Mouse (Mus musculus) bone marrow macrophage, adult 2 months (primary cell): ENCODE measurements around the gene Aars2. TPM values are rescaled to one million over a fixed set of nuclear protein-coding genes. Genes with fewer than 3 reads are reported as not detected.

Experiments used
- H3K27ac ChIP-seq: 2 replicates; pipeline ENCODE4 v1.5.1; 2012; ENCODE audit warnings: low read depth, low read length; ENCODE audit not compliant: insufficient read depth
- H3K4me1 ChIP-seq: 2 replicates; pipeline ENCODE4 v1.6.1; 2012; ENCODE audit warnings: low read length; ENCODE audit not compliant: control insufficient read depth, insufficient read depth
- H3K4me3 ChIP-seq: 2 replicates; pipeline ENCODE4 v1.5.1; 2012; ENCODE audit warnings: mild to moderate bottlenecking, low read length, moderate library complexity; ENCODE audit not compliant: insufficient read depth
- CTCF ChIP-seq: IDR thresholded peaks from 2 replicates; pipeline ENCODE4 v1.5.1; 2012; ENCODE audit warnings: low read depth, mild to moderate bottlenecking, low read length, moderate library complexity
- POLR2A ChIP-seq: IDR thresholded peaks from 2 replicates; pipeline ENCODE4 v1.6.1; 2012; ENCODE audit warnings: mild to moderate bottlenecking, low read depth, low read length, borderline replicate concordance
- polyA plus RNA-seq: library from polyadenylated mRNA; stranded (reverse); fragments of >200 nt; gene quantifications from 2 replicates; pipeline ENCODE4 v1.2.4, GENCODE M21; 2012; ENCODE audit not compliant: missing spikeins, insufficient read depth, insufficient read length

Gene Aars2
- 4.8 and 5.0 TPM in 2 replicates for polyA plus RNA-seq

- Histone ChIP-seq H3K27ac (peak within 1 kb of the TSS; percentile 27), H3K4me3 (peak within 1 kb of the TSS; percentile 79), H3K4me1 (peaks cover 9% of the 10 kb centered on the region)
- TF ChIP-seq POLR2A (0 out of 2 replicates have a peak, but pooled peaks have one; percentile 23), CTCF (peak; percentile 37; the same call in 1 of the 2 replicates)
Observed at GRCm38 (mm10) chr17:45506700-45507189, at the start of gene Aars2. Gene Aars2, plus strand, starts transcription at chr17:45506841.

- Histone ChIP-seq H3K4me1 (no peaks in the 10 kb centered on the region), H3K27ac (no peak overlapping the region), H3K4me3 (no peak overlapping the region)
- TF ChIP-seq POLR2A (no peak), CTCF (no peak)
Observed at GRCm38 (mm10) chr17:45457487-45457886, 49.2 kb upstream of the Aars2 start.

- Histone ChIP-seq H3K4me1 (no peaks in the 10 kb centered on the region), H3K4me3 (no peak overlapping the region), H3K27ac (no peak overlapping the region)
- TF ChIP-seq POLR2A, result no peak
- TF ChIP-seq CTCF, result no peak
Observed at GRCm38 (mm10) chr17:45458516-45458915, 48.1 kb upstream of the Aars2 start.

GRCm38 (mm10) chr17:45459062-45459461 lies 47.6 kb upstream of the Aars2 start:
- no peak for TF ChIP-seq CTCF
- no peak for TF ChIP-seq POLR2A
- Histone ChIP-seq H3K4me3 (no peak overlapping the region), H3K4me1 (no peaks in the 10 kb centered on the region), H3K27ac (no peak overlapping the region)

- no peaks in the 10 kb centered on the region for H3K4me1 ChIP-seq
- no peak overlapping the region for H3K4me3 ChIP-seq
- TF ChIP-seq CTCF (no peak), POLR2A (no peak)
- H3K27ac ChIP-seq, result no peak overlapping the region
Observed at GRCm38 (mm10) chr17:45462506-45462905, 44.1 kb upstream of the Aars2 start.

GRCm38 (mm10) chr17:45464255-45464654 lies 42.4 kb upstream of the Aars2 start:
- Histone ChIP-seq H3K4me1 (no peaks in the 10 kb centered on the region), H3K27ac (no peak overlapping the region), H3K4me3 (no peak overlapping the region)
- TF ChIP-seq POLR2A (no peak), CTCF (no peak)

- no peak overlapping the region for H3K4me3 ChIP-seq
- no peak overlapping the region for H3K27ac ChIP-seq
- TF ChIP-seq POLR2A (no peak), CTCF (no peak; the same call in 1 of the 2 replicates)
- H3K4me1 ChIP-seq, result peaks cover 2% of the 10 kb centered on the region
Observed at GRCm38 (mm10) chr17:45466701-45467100, 39.9 kb upstream of the Aars2 start.

- Histone ChIP-seq H3K27ac (no peak overlapping the region), H3K4me3 (no peak overlapping the region), H3K4me1 (peaks cover 6% of the 10 kb centered on the region)
- no peak for TF ChIP-seq CTCF
- TF ChIP-seq POLR2A, result no peak
Observed at GRCm38 (mm10) chr17:45468302-45468701, 38.3 kb upstream of the Aars2 start.

- TF ChIP-seq POLR2A, result no peak
- no peak for TF ChIP-seq CTCF
- Histone ChIP-seq H3K4me1 (peaks cover 6% of the 10 kb centered on the region), H3K4me3 (no peak overlapping the region)
Observed at GRCm38 (mm10) chr17:45470726-45471125, 35.9 kb upstream of the Aars2 start.

GRCm38 (mm10) chr17:45473667-45474066 lies 33.0 kb upstream of the Aars2 start:
- no peak overlapping the region for H3K4me3 ChIP-seq
- no peak overlapping the region for H3K27ac ChIP-seq
- peaks cover 6% of the 10 kb centered on the region for H3K4me1 ChIP-seq
- no peak for TF ChIP-seq CTCF

More at GRCm38 (mm10) chr17:45470726-45471125, 35.9 kb upstream of the Aars2 start:
- no peak overlapping the region for H3K27ac ChIP-seq

GRCm38 (mm10) chr17:45474146-45474545 lies 32.5 kb upstream of the Aars2 start:
- Histone ChIP-seq H3K4me1 (peaks cover 6% of the 10 kb centered on the region), H3K27ac (no peak overlapping the region), H3K4me3 (no peak overlapping the region)
- TF ChIP-seq POLR2A (no peak), CTCF (no peak)
